Mouse (Mus musculus) MEL (cell line): ENCODE results near the gene Zfp90. TPM values are rescaled to one million over a fixed set of nuclear protein-coding genes. Genes with fewer than 3 reads are reported as not detected.

Experiments used
- DNase-seq: peaks from one replicate; pipeline ENCODE4 v3.0.0; 2011; ENCODE audit warnings: low read depth, low spot score
- H3K27ac ChIP-seq: 2 replicates; pipeline ENCODE4 v1.5.1; 2012; ENCODE audit warnings: low read depth, mild to moderate bottlenecking, control low read depth, low read length, moderate library complexity; ENCODE audit not compliant: control insufficient read depth
- H3K27me3 ChIP-seq, 2 experiments: fragments of 150-350 bp in 1 of 2; sonication (generic) in 1 of 2; 2 replicates each; pipeline ENCODE4 v1.6.1; 2012; ENCODE audit warnings: low read length in 2 of 2, mild to moderate bottlenecking in 2 of 2, improper control_type of control experiment in 1 of 2, moderate library complexity in 1 of 2; ENCODE audit not compliant: insufficient read depth in 2 of 2, control insufficient read depth in 1 of 2
- H3K36me3 ChIP-seq, 2 experiments: 2 replicates each; pipeline ENCODE4 v1.6.1; 2012 to 2014; ENCODE audit warnings: low read length in 2 of 2, improper control_type of control experiment in 1 of 2, inconsistent platforms in 1 of 2, mild to moderate bottlenecking in 1 of 2; ENCODE audit not compliant: insufficient read depth in 2 of 2, control insufficient read depth in 1 of 2
- H3K4me1 ChIP-seq, 2 experiments: fragments of 150-350 bp in 1 of 2; sonication (generic) in 1 of 2; 2 replicates each; pipeline ENCODE4 v1.6.1; 2012; ENCODE audit warnings: low read length in 2 of 2, improper control_type of control experiment in 1 of 2, mild to moderate bottlenecking in 1 of 2; ENCODE audit not compliant: insufficient read depth in 2 of 2, control insufficient read depth in 1 of 2
- H3K4me3 ChIP-seq, 2 experiments: fragments of 150-350 bp in 1 of 2; sonication (generic) in 1 of 2; 2 replicates each; pipeline ENCODE4 v1.5.1; 2012; ENCODE audit warnings: low read depth in 2 of 2, low read length in 2 of 2, mild to moderate bottlenecking in 2 of 2, moderate library complexity in 2 of 2, control low read depth in 1 of 2, improper control_type of control experiment in 1 of 2; ENCODE audit not compliant: control insufficient read depth in 1 of 2, insufficient read depth in 1 of 2
- H3K79me2 ChIP-seq: 2 replicates; pipeline ENCODE4 v1.6.1; 2012; ENCODE audit warnings: mild to moderate bottlenecking, low read length, moderate library complexity; ENCODE audit not compliant: control insufficient read depth, poor library complexity, insufficient read depth
- H3K9ac ChIP-seq: 2 replicates; pipeline ENCODE4 v1.6.1; 2012; ENCODE audit warnings: low read depth, mild to moderate bottlenecking, control low read depth, low read length, moderate library complexity; ENCODE audit not compliant: control insufficient read depth, poor library complexity, severe bottlenecking
- H3K9me3 ChIP-seq: fragments of 150-350 bp; sonication (generic); replicated peaks from 2 replicates; pipeline ENCODE4 v1.6.1; 2012; ENCODE audit warnings: mild to moderate bottlenecking, low read length, improper control_type of control experiment, moderate library complexity; ENCODE audit not compliant: insufficient read depth
- BHLHE40 ChIP-seq: IDR thresholded peaks from 2 replicates; pipeline ENCODE4 v1.6.1; 2012; ENCODE audit warnings: low read depth, mild to moderate bottlenecking, inconsistent platforms, low read length, improper control_type of control experiment, borderline replicate concordance
- CHD1 ChIP-seq: IDR thresholded peaks from 2 replicates; pipeline ENCODE4 v1.6.1; 2012; ENCODE audit warnings: low read depth, mild to moderate bottlenecking, inconsistent platforms, low read length, improper control_type of control experiment
- CHD2 ChIP-seq: IDR thresholded peaks from 2 replicates; pipeline ENCODE4 v1.6.1; 2011; ENCODE audit warnings: low read length, improper control_type of control experiment
- CTCF ChIP-seq, 3 experiments: IDR thresholded peaks in 2 of 3; conservative IDR thresholded peaks in 1 of 3; 2 replicates each; pipeline ENCODE4 v1.5.1; 2011 to 2012; ENCODE audit warnings: low read length in 3 of 3, low read depth in 2 of 3, mild to moderate bottlenecking in 2 of 3, improper control_type of control experiment in 1 of 3, inconsistent platforms in 1 of 3, mixed read lengths in 1 of 3, moderate library complexity in 1 of 3; ENCODE audit not compliant: control insufficient read depth in 1 of 3, insufficient read depth in 1 of 3, poor library complexity in 1 of 3, severe bottlenecking in 1 of 3
- E2F4 ChIP-seq: IDR thresholded peaks from 2 replicates; pipeline ENCODE4 v1.6.1; 2011; ENCODE audit warnings: low read depth, low read length, improper control_type of control experiment, borderline replicate concordance
- ELF1 ChIP-seq: IDR thresholded peaks from 2 replicates; pipeline ENCODE4 v1.6.1; 2014; ENCODE audit warnings: low read depth, mild to moderate bottlenecking, inconsistent platforms, low read length, improper control_type of control experiment, moderate library complexity
- EP300 ChIP-seq, 2 experiments: IDR thresholded peaks; 2 replicates each; pipeline ENCODE4 v1.6.1; 2011; ENCODE audit warnings: improper control_type of control experiment in 2 of 2, low read length in 2 of 2, low read depth in 1 of 2, mild to moderate bottlenecking in 1 of 2
- ETS1 ChIP-seq: IDR thresholded peaks from 2 replicates; pipeline ENCODE4 v1.6.1; 2012; ENCODE audit warnings: low read depth, mild to moderate bottlenecking, inconsistent platforms, low read length, improper control_type of control experiment, moderate library complexity
- GABPA ChIP-seq: IDR thresholded peaks from 2 replicates; pipeline ENCODE4 v1.6.1; 2012; ENCODE audit warnings: low read depth, mild to moderate bottlenecking, inconsistent platforms, low read length, improper control_type of control experiment, moderate library complexity
- GATA1 ChIP-seq: IDR thresholded peaks from 2 replicates; pipeline ENCODE4 v1.6.1; 2011; ENCODE audit warnings: low read depth, low read length, improper control_type of control experiment
- JUND ChIP-seq: IDR thresholded peaks from 2 replicates; pipeline ENCODE4 v1.6.1; 2011; ENCODE audit warnings: low read depth, mild to moderate bottlenecking, improper control_type of control experiment, low read length
- KAT2A ChIP-seq: conservative IDR thresholded peaks from 2 replicates; pipeline ENCODE4 v1.6.1; 2012; ENCODE audit warnings: low read depth, low read length, improper control_type of control experiment, inconsistent platforms
- MAFK ChIP-seq: IDR thresholded peaks from 2 replicates; pipeline ENCODE4 v1.6.1; 2011; ENCODE audit warnings: low read depth, mild to moderate bottlenecking, low read length, improper control_type of control experiment, borderline replicate concordance
- MAX ChIP-seq: IDR thresholded peaks from 2 replicates; pipeline ENCODE4 v1.6.1; 2011; ENCODE audit warnings: low read length, improper control_type of control experiment
- MAZ ChIP-seq: IDR thresholded peaks from 2 replicates; pipeline ENCODE4 v1.6.1; 2012; ENCODE audit warnings: low read depth, mild to moderate bottlenecking, inconsistent platforms, low read length, improper control_type of control experiment
- MEF2A ChIP-seq: IDR thresholded peaks from 2 replicates; pipeline ENCODE4 v1.6.1; 2014; ENCODE audit warnings: low read depth, mild to moderate bottlenecking, inconsistent platforms, low read length, improper control_type of control experiment; ENCODE audit not compliant: poor library complexity, insufficient replicate concordance, severe bottlenecking; ENCODE audit errors: extremely low read depth
- MXI1 ChIP-seq: IDR thresholded peaks from 2 replicates; pipeline ENCODE4 v1.6.1; 2011; ENCODE audit warnings: mild to moderate bottlenecking, low read depth, low read length, improper control_type of control experiment
- MYB ChIP-seq: IDR thresholded peaks from 2 replicates; pipeline ENCODE4 v1.6.1; 2011; ENCODE audit warnings: mild to moderate bottlenecking, low read depth, low read length, improper control_type of control experiment
- MYC ChIP-seq: IDR thresholded peaks from 2 replicates; pipeline ENCODE4 v1.6.1; 2011; ENCODE audit warnings: low read depth, mild to moderate bottlenecking, low read length, improper control_type of control experiment, moderate library complexity
- NRF1 ChIP-seq: IDR thresholded peaks from 2 replicates; pipeline ENCODE4 v1.6.1; 2014; ENCODE audit warnings: low read depth, mild to moderate bottlenecking, inconsistent platforms, low read length, improper control_type of control experiment, moderate library complexity; ENCODE audit not compliant: poor library complexity, insufficient read depth, severe bottlenecking
- POLR2A ChIP-seq, 2 experiments: IDR thresholded peaks; 2 replicates each; pipeline ENCODE4 v1.6.1; 2011 to 2012; ENCODE audit warnings: low read length in 2 of 2, mild to moderate bottlenecking in 2 of 2, control low read depth in 1 of 2, improper control_type of control experiment in 1 of 2, low read depth in 1 of 2, moderate library complexity in 1 of 2; ENCODE audit not compliant: control insufficient read depth in 1 of 2, insufficient read depth in 1 of 2, poor library complexity in 1 of 2
- POLR2AphosphoS2 ChIP-seq: IDR thresholded peaks from 2 replicates; pipeline ENCODE4 v1.6.1; 2011; ENCODE audit warnings: low read length, improper control_type of control experiment
- POLR2AphosphoS5 ChIP-seq: IDR thresholded peaks from 2 replicates; pipeline ENCODE4 v1.6.1; 2012; ENCODE audit warnings: low read depth, borderline replicate concordance, mild to moderate bottlenecking, inconsistent platforms, low read length, moderate library complexity, mixed read lengths
- RAD21 ChIP-seq: IDR thresholded peaks from 2 replicates; pipeline ENCODE4 v1.6.1; 2011; ENCODE audit warnings: mild to moderate bottlenecking, low read depth, low read length, improper control_type of control experiment
- SIN3A ChIP-seq: IDR thresholded peaks from 2 replicates; pipeline ENCODE4 v1.6.1; 2012; ENCODE audit warnings: low read length, improper control_type of control experiment, inconsistent platforms
- SMC3 ChIP-seq: IDR thresholded peaks from 2 replicates; pipeline ENCODE4 v1.6.1; 2011; ENCODE audit warnings: low read depth, low read length, improper control_type of control experiment
- TAL1 ChIP-seq: IDR thresholded peaks from 2 replicates; pipeline ENCODE4 v1.6.1; 2012; ENCODE audit warnings: mild to moderate bottlenecking, inconsistent platforms, low read length, moderate library complexity, mixed read lengths
- TBP ChIP-seq: IDR thresholded peaks from 2 replicates; pipeline ENCODE4 v1.8.0; 2011; ENCODE audit warnings: low read depth, low read length, improper control_type of control experiment
- TCF12 ChIP-seq: IDR thresholded peaks from 2 replicates; pipeline ENCODE4 v1.6.1; 2014; ENCODE audit warnings: low read depth, mild to moderate bottlenecking, inconsistent platforms, low read length, improper control_type of control experiment, moderate library complexity
- USF1 ChIP-seq: IDR thresholded peaks from 2 replicates; pipeline ENCODE4 v1.6.1; 2014; ENCODE audit warnings: low read depth, mild to moderate bottlenecking, inconsistent platforms, low read length, improper control_type of control experiment, moderate library complexity
- USF2 ChIP-seq, 2 experiments: IDR thresholded peaks; 2 replicates each; pipeline ENCODE4 v1.6.1; 2011 to 2012; ENCODE audit warnings: improper control_type of control experiment in 2 of 2, low read length in 2 of 2, borderline replicate concordance in 1 of 2, inconsistent platforms in 1 of 2, low read depth in 1 of 2, mild to moderate bottlenecking in 1 of 2; ENCODE audit not compliant: insufficient read depth in 1 of 2
- ZC3H11A ChIP-seq: IDR thresholded peaks from 2 replicates; pipeline ENCODE4 v1.6.1; 2012; ENCODE audit warnings: low read depth, mild to moderate bottlenecking, inconsistent platforms, low read length, improper control_type of control experiment
- ZKSCAN1 ChIP-seq: IDR thresholded peaks from 2 replicates; pipeline ENCODE4 v1.6.1; 2012; ENCODE audit warnings: low read depth, mild to moderate bottlenecking, inconsistent platforms, low read length, improper control_type of control experiment, moderate library complexity
- ZMIZ1 ChIP-seq: IDR thresholded peaks from 2 replicates; pipeline ENCODE4 v1.6.1; 2012; ENCODE audit warnings: low read depth, mild to moderate bottlenecking, inconsistent platforms, low read length, improper control_type of control experiment, moderate library complexity
- ZNF384 ChIP-seq: IDR thresholded peaks from 2 replicates; pipeline ENCODE4 v1.6.1; 2012; ENCODE audit warnings: low read depth, mild to moderate bottlenecking, inconsistent platforms, low read length, improper control_type of control experiment
- polyA plus RNA-seq, 2 experiments: library from polyadenylated mRNA; stranded (reverse) in 1 of 2; unstranded in 1 of 2; fragments of >175 nt in 1 of 2; fragments of >200 nt in 1 of 2; gene quantifications; 2 replicates each; pipeline versions ENCODE4 v1.2.1 to v1.2.4; 2012; ENCODE audit warnings: low replicate concordance in 2 of 2, low read depth in 1 of 2; ENCODE audit not compliant: insufficient read length in 2 of 2, insufficient read depth in 1 of 2, missing spikeins in 1 of 2
- total RNA-seq: library from RNA; depleted of rRNA; stranded (reverse); fragments of 300-350 nt; gene quantifications from 2 replicates; pipeline ENCODE4 v1.2.3, GENCODE M21; 2012; rRNA removed

Zfp90 gene
- total RNA-seq (2.5 and 2.6 TPM in 2 replicates), polyA plus RNA-seq (1 to 10 TPM in 1 of 2 experiments, not detected in 1; 3.9 TPM)

GRCm38 (mm10) chr8:106415182-106415971 lies at the start of gene Zfp90:
Gene Zfp90 (plus strand): TSS chr8:106415327.
- no peaks in the 10 kb centered on the region for H3K27me3 ChIP-seq
- no peaks in the 10 kb centered on the region for H3K9me3 ChIP-seq
- H3K36me3 ChIP-seq: peaks cover 0 to 11% of the 10 kb centered on the region in 2 experiments; a peak in 2 of 4 replicates
- peak within 1 kb of the TSS; percentile 70 to 80 for H3K4me3 ChIP-seq
- peak; percentile 94 for DNase-seq
- H3K79me2 ChIP-seq: no peaks in the 10 kb centered on the region; the same call in 1 of the 2 replicates
- peaks cover 4 to 20% of the 10 kb centered on the region in 2 experiments for H3K4me1 ChIP-seq
- H3K9ac ChIP-seq: peak within 1 kb of the TSS; percentile 70
- H3K27ac ChIP-seq: 0 out of 2 replicates have a peak within 1 kb of the TSS, but pooled peaks have one; percentile 2
- TF ChIP-seq ZKSCAN1 (no peak), SIN3A (peak; percentile 59), POLR2AphosphoS2 (no peak), TCF12 (peak; percentile 24; the same call in 1 of the 2 replicates), MXI1 (no peak), JUND (no peak), ETS1 (no peak), POLR2A (IDR thresholded peaks at IDR 0.05; ENCODE audit: control insufficient read depth in 1 of 2, insufficient read depth in 1 of 2, low read depth in 1 of 2, low read length in 2 of 2, poor library complexity in 1 of 2) (peak in 1 of 2 experiments; percentile 65; a peak in 1 of 4 replicates), CHD2 (no peak), USF2 (IDR thresholded peaks at IDR 0.05; ENCODE audit: borderline replicate concordance in 1 of 2, insufficient read depth in 1 of 2, low read depth in 1 of 2, low read length in 2 of 2) (no peak), ELF1 (peak; percentile 18; the same call in 1 of the 2 replicates), MAZ (no peak), ZMIZ1 (no peak), CHD1 (no peak), USF1 (peak; percentile 28; the same call in 1 of the 2 replicates), GABPA (no peak), MYC (no peak), EP300 (IDR thresholded peaks at IDR 0.05; ENCODE audit: low read depth in 1 of 2, low read length in 2 of 2) (no peak), POLR2AphosphoS5 (no peak), TAL1 (no peak), SMC3 (no peak; the same call in 1 of the 2 replicates), NRF1 (peak; percentile 81), ZC3H11A (no peak), E2F4 (no peak; the same call in 1 of the 2 replicates), MAFK (no peak), KAT2A (peak; percentile 85), TBP (no peak; the same call in 1 of the 2 replicates), ZNF384 (no peak), MYB (no peak), CTCF (IDR thresholded peaks at IDR 0.05 in 2 of 3, conservative IDR thresholded peaks at IDR 0.05 in 1 of 3; ENCODE audit: control insufficient read depth in 1 of 3, insufficient read depth in 1 of 3, low read depth in 2 of 3, low read length in 3 of 3, poor library complexity in 1 of 3, severe bottlenecking in 1 of 3) (peak; percentile 61 to 90 (median 85); a peak in 5 of 6 replicates), RAD21 (no peak), BHLHE40 (no peak), GATA1 (no peak), MEF2A (no peak), MAX (no peak)
